Mouse (Mus musculus) heart, postnatal 14 days (tissue): ENCODE data around the gene H2-M11. TPM values are rescaled to one million over a fixed set of nuclear protein-coding genes. Genes with fewer than 3 reads are reported as not detected.

Experiments used
- DNase-seq, 2 experiments: peaks; one replicate each; pipeline ENCODE4 v3.0.0; 2021 to 2022
- intact Hi-C: fragments of 180-260 bp; cut with DNase I; formaldehyde crosslinking; loops from one replicate; pipeline ENCODE4 v1.15.1; 2025
- long read RNA-seq, 2 experiments: library from polyadenylated mRNA; stranded (forward); transcript quantifications; one replicate each; pipeline ENCODE4 v2.0.0; 2021
- total RNA-seq, 2 experiments: library from RNA; stranded (reverse); gene quantifications; 2 replicates each; pipeline ENCODE4 v1.2.3; 2021

H2-M11 gene
- total RNA-seq = not detected
- long read RNA-seq, experiment 1 = 0 reads
- long read RNA-seq, experiment 2 = 0 reads

DNA sequence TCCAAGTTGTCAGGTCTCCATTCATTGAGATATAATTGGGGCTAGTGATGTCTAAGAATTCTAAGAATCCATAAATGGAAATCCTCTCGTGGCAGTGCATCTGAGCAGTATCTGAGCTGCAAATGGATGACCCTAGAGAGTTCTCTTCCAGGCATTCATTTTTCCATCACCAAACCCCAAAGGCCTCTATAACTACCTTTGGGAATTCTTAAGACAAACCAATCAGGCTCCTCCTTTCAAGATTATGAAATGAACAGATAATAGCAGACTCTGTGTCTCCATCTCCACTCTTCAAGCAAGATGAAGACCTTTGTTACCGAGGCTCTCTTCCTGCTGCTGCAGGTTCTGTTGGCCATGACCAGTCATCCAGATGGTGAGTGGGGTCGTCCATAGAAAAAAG, at the start of gene H2-M11:
H2-M11 (plus strand) TSS at position 301 of the 400 bp plus-strand sequence.
- intact Hi-C loops = no loop called here
- DNase-seq = no peak

DNA sequence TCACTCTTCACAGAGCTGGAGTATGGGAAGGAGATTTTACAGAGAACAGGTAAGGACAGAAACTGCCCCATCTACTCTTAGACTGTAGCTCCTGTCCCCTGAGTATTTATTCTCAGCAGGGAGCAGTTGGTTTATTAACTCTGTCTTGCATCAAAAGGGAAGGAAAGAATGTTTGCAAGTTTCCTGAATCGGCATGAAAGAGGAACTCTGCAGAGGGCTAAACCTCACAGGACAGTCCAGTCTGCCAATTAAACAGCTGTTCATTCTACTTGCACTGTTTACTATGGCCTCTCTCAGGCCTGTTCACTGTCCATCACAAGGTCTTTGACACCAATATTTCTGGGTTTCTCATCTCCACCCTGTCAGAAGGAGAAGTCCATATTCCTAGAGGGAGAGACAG, 46.4 kb upstream of the H2-M11 start:
- DNase-seq = no peak
- intact Hi-C loops = no loop called here

DNA sequence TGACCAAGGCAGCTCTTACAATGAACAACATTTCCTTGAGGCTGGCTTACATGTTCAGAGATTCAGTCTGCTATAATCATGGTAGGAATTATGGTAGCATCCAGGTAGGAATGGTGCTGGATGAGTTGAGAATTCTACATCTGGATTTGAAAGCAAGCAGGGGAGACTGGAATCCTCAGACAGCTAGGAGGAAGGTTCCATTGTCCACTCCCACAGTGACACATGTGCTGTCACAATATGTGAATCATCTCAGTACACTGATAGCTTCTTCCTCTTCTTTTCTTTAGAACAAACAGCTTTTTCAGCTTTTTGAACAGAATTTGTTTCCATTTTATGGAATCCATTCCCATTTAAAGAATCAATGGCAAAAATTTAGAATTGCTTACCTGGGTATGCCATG, 43.0 kb upstream of the H2-M11 start:
- intact Hi-C loops = no loop called here
- no peak for DNase-seq

Other genes starting within 250 kb of the H2-M11 start
- not detected for gene H2-M10.1, start 220.9 kb upstream of the H2-M11 start, total RNA-seq
- not detected for gene H2-M10.3, start 178.7 kb upstream of the H2-M11 start, total RNA-seq
- gene H2-M10.4, start 84.7 kb upstream of the H2-M11 start, total RNA-seq = not detected
- under 1 TPM in 1 of 2 experiments, not detected in 1; 0.26 TPM for gene H2-M9, start 95.6 kb downstream of the H2-M11 start, total RNA-seq
- gene H2-M1, start 125.1 kb downstream of the H2-M11 start, total RNA-seq = not detected
- not detected for gene H2-M10.5, start 225.8 kb downstream of the H2-M11 start, total RNA-seq